Mouse (Mus musculus) lung, adult 2 months (tissue): Measurements from ENCODE around the gene Edar. TPM values are rescaled to one million over a fixed set of nuclear protein-coding genes. Genes with fewer than 3 reads are reported as not detected.
A peak's percentile ranks its signal among the peaks of the same experiment; 100 is the strongest.
"Not testable (repeated sequence)": the region's sequence is repeated elsewhere in the genome, so short reads cannot be mapped to it uniquely, and the experiment has no call there.

Source experiments
- DNase-seq: peaks from one replicate; pipeline ENCODE4 v3.0.0; 2022
- H3K4me1 ChIP-seq: fragments of 200-500 bp; 2 replicates; pipeline ENCODE4 v1.6.1; 2011; ENCODE audit warnings: low read length; ENCODE audit not compliant: control insufficient read depth, insufficient read depth
- H3K4me3 ChIP-seq: fragments of 200-500 bp; replicated peaks from 2 replicates; pipeline ENCODE3; 2011; ENCODE audit warnings: low read depth, mild to moderate bottlenecking, control low read depth, low read length; ENCODE audit errors: extremely low read depth
- CTCF ChIP-seq: fragments of 200-500 bp; IDR thresholded peaks from 2 replicates; pipeline ENCODE4 v1.5.1; 2011; ENCODE audit warnings: mild to moderate bottlenecking, low read length, control low read depth; ENCODE audit not compliant: insufficient read depth
- POLR2A ChIP-seq: fragments of 200-500 bp; IDR thresholded peaks from 2 replicates; pipeline ENCODE4 v1.6.1; 2011; ENCODE audit warnings: low read depth, mild to moderate bottlenecking, control low read depth, low read length, borderline replicate concordance; ENCODE audit errors: extremely low read depth
- WGBS: fragments of 180-500 bp; shearing (Covaris S2); methylation state at CpG from one replicate; pipeline ENCODE4 v1.1.7; 2018; 5-methylcytosine and 5-hydroxymethylcytosine counted together
- polyA plus RNA-seq: library from polyadenylated mRNA; depleted of rRNA; stranded (reverse); fragments of >200 nt; gene quantifications from 2 replicates; pipeline ENCODE4 v1.2.3, GENCODE M21; 2012; rRNA removed

The Edar gene
- polyA plus RNA-seq, result 0.46 and 0.85 TPM in 2 replicates

DNA sequence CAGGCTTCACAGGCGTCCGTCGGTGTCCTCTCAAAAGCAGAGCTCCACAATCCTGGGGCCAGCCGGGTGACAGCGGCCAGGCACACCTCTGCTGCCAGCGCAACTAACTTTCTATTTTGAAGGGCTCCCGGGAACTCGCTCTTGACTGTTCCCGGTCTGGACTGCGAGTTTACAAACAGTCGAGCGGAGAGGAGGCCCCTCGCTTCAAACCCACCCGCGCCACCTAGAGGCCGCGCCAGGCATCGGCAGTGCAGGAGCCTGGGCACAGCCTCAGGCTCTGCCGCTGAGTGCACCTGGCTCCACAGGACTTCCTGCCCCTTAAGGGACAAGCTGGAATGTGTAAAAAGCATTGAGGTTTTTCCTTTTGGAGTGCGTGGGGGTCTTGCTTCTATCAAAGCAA is at the start of gene Edar:
Gene Edar (minus strand): TSS at position 122 of the 400 bp plus-strand sequence.
- H3K4me1 ChIP-seq, result peaks cover 2% of the 10 kb centered on the region; the same call in 1 of the 2 replicates
- H3K4me3 ChIP-seq, result peak within 1 kb of the TSS; percentile 20
- peak; percentile 77 for DNase-seq
- TF ChIP-seq CTCF (peak; percentile 53), POLR2A (peak; percentile 28; the same call in 1 of the 2 replicates)
- 4% methylated on average over 20 of the region's 20 CpGs for WGBS

- H3K4me3 ChIP-seq, DNase-seq, H3K4me1 ChIP-seq: not testable (repeated sequence)
Observed at GRCm38 (mm10) chr10:58718110-58718509, 42.7 kb upstream of the Edar start, which contains the start of gene Gm17542. Gene Gm17542 (minus strand): TSS chr10:58718210.

DNA sequence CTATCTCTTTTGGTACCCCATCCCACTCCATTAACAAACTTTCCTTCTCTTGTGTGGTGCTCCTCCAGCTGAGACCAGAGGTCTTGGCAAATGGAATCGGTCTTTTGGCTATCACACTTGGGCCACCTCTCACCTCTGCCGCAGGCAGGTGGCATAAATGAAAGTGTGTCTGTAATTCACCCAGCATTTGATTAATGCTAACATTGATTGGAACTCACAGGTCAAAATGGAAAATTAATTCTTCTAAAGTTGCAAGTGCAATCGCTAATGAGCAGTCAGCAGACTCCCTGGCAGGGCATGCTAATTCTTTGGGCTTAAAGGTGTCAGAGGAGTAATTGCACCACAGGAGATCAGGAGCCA is 39.3 kb upstream of the Edar start:
- Histone ChIP-seq H3K4me3 (no peak overlapping the region), H3K4me1 (no peaks in the 10 kb centered on the region)
- no peak for DNase-seq
- WGBS, result 57% methylated on average over 3 of the region's 3 CpGs
- TF ChIP-seq POLR2A (no peak), CTCF (no peak)

DNA sequence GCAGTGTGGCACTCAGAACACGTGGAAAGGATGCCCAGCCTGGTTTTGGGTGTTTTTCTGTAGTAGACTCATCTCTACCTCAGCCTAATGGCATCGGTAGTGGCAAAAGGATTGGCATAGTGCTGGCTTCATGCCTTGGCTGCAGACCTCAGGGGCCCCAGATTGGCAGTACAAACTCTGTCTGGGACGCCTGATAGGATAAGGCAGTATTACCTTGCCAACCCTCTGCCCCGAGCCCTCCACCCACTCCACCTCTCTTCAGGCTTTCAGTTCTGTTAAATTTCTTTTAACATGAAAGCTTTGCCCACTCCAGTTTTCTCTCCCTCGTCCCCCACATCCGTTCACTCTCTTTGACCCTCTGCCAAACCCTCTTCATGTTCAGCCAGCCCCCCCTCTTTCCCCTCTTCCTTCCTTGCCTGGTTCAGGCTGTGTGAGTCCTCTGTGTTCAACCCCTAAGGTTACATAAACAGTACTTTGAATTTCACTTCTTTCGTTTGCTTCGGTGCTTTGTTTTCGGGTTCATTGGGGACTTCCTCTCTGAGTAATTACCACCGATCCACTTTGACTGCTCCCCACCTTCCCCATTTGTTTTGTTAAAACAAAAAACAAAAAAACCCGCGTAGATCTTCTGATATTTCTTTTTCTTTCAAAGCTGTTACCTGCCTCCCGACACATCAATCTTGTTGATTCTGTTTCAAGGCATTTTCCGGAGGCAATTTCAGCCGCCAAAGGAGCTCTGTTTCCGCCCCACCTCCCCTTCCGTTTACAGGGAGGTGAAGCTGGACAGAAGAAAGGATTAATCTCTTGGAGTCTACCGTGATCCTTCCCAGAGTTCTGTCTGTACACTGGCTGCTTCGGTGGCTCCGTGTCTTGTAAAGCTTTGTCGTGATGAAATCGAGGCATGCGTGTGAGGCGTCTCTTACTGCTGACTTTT is 38.7 kb upstream of the Edar start:
- DNase-seq, result no peak
- peak overlapping the region; percentile 39 for H3K4me3 ChIP-seq
- H3K4me1 ChIP-seq, result no peaks in the 10 kb centered on the region
- TF ChIP-seq POLR2A (no peak), CTCF (no peak)
- 8% methylated on average over 24 of the region's 24 CpGs for WGBS

DNA sequence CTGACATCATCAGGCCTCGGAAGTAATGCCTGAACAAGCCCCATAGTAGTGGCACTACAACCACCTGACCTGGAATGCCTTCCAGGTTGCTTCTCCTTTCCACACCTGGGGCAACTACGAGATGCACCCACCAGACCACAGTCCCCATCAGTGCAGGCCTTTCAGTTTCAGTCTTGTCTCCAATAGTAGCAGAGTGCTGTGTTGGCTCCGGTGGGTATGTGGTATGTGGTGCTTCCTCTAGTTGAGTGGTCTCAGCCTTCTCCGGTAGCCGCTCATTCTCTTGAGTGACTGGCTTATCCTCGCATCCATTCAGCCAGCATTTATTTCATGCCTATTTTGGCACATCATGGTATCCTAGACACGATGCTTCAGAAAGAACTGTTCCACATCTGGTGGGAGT is 37.8 kb upstream of the Edar start:
- Histone ChIP-seq H3K4me1 (no peaks in the 10 kb centered on the region), H3K4me3 (no peak overlapping the region)
- TF ChIP-seq CTCF (no peak), POLR2A (no peak)
- no peak for DNase-seq
- WGBS, result 86% methylated on average over 7 of the region's 7 CpGs

DNA sequence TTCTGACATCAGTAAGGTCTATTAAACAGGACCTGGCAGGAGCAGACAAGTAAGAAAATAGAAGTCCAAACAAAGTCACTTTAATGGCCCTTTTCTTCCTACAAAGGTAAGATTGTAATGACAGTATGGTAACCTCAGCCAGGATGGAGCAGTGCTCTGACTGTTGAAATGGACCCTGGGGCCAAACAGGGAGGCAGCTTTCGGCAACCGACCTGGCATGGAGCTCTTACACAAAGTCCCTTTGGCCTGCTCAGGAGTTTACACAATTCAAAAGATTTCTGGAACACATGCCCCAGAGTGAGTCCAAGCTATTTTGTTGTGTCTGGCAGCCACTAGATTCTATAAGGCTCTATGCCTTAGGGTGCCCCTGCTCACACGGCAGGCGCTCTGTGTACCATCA is 33.6 kb upstream of the Edar start:
- WGBS, result 88% methylated on average over 4 of the region's 4 CpGs
- TF ChIP-seq CTCF, result no peak
- no peak for TF ChIP-seq POLR2A
- H3K4me1 ChIP-seq, result no peaks in the 10 kb centered on the region
- no peak for DNase-seq
- H3K4me3 ChIP-seq, result no peak overlapping the region

- no peak for TF ChIP-seq POLR2A
- TF ChIP-seq CTCF, result no peak
- Histone ChIP-seq H3K4me3 (no peak overlapping the region), H3K4me1 (no peaks in the 10 kb centered on the region)
- 48% methylated on average over 6 of the region's 6 CpGs for WGBS
- DNase-seq, result no peak
Observed at GRCm38 (mm10) chr10:58700578-58700977, 25.1 kb upstream of the Edar start.

GRCm38 (mm10) chr10:58700160-58700559 is 24.7 kb upstream of the Edar start:
- Histone ChIP-seq H3K4me3 (no peak overlapping the region), H3K4me1 (no peaks in the 10 kb centered on the region)
- 30% methylated on average over 4 of the region's 4 CpGs for WGBS
- no peak for DNase-seq
- TF ChIP-seq CTCF (no peak), POLR2A (no peak)

GRCm38 (mm10) chr10:58698955-58699354 is 23.5 kb upstream of the Edar start:
- Histone ChIP-seq H3K4me1 (no peaks in the 10 kb centered on the region), H3K4me3 (no peak overlapping the region)
- WGBS, result 67% methylated on average over 4 of the region's 4 CpGs
- TF ChIP-seq CTCF, result no peak
- TF ChIP-seq POLR2A, result no peak
- DNase-seq, result no peak

DNA sequence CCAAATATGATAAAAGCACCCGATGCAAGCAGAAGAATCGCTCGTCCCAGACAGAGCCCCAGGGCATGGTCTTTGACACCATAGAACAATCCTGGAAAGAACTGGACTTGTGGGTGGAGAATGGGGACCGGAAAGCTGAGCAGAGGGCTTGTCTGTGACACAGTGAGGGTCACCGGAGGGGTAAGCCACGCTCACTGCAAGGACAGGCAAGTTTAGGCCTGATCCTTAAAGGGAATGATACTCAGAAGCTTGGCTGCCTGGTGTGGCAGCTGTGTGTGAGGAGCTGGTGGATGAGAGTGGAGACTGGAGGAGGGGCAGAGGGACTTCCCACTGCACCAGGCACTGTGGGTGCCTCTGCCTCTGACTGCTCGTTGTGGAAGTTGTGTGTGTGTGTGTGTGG is 15.6 kb upstream of the Edar start:
- TF ChIP-seq CTCF (no peak), POLR2A (no peak)
- Histone ChIP-seq H3K4me1 (no peaks in the 10 kb centered on the region), H3K4me3 (no peak overlapping the region)
- no peak for DNase-seq
- WGBS, result 66% methylated on average over 7 of the region's 7 CpGs

- DNase-seq, result no peak
- 82% methylated on average over 6 of the region's 6 CpGs for WGBS
- Histone ChIP-seq H3K4me3 (no peak overlapping the region), H3K4me1 (no peaks in the 10 kb centered on the region)
- no peak for TF ChIP-seq POLR2A
- TF ChIP-seq CTCF, result no peak
Observed at GRCm38 (mm10) chr10:58679298-58679697, 3.8 kb upstream of the Edar start.
